Mouse (Mus musculus) embryonic fibroblast, embryonic 13.5 days (primary cell): ENCODE results near the gene Ccdc138. TPM values are rescaled to one million over a fixed set of nuclear protein-coding genes. Genes with fewer than 3 reads are reported as not detected.
A peak's percentile ranks its signal among the peaks of the same experiment; 100 is the strongest.

Experiments
- H3K27ac ChIP-seq: 2 replicates; pipeline ENCODE4 v1.5.1; 2012; ENCODE audit warnings: low read length, control low read depth, inconsistent platforms; ENCODE audit not compliant: insufficient read depth
- H3K4me1 ChIP-seq: 2 replicates; pipeline ENCODE4 v1.6.1; 2011; ENCODE audit warnings: low read length; ENCODE audit not compliant: control insufficient read depth, insufficient read depth
- H3K4me3 ChIP-seq: 2 replicates; pipeline ENCODE4 v1.5.1; 2011; ENCODE audit warnings: mild to moderate bottlenecking, control low read depth, low read length; ENCODE audit not compliant: insufficient read depth
- CTCF ChIP-seq: IDR thresholded peaks from 2 replicates; pipeline ENCODE4 v1.5.1; 2011; ENCODE audit warnings: mild to moderate bottlenecking, control low read depth, low read length, moderate library complexity, borderline replicate concordance; ENCODE audit not compliant: insufficient read depth
- POLR2A ChIP-seq: IDR thresholded peaks from 2 replicates; pipeline ENCODE4 v1.6.1; 2011; ENCODE audit warnings: low read depth, mild to moderate bottlenecking, control low read depth, low read length, moderate library complexity
- polyA plus RNA-seq: library from polyadenylated mRNA; stranded (reverse); fragments of >200 nt; gene quantifications from 2 replicates; pipeline ENCODE4 v1.2.4, GENCODE M21; 2011; ENCODE audit warnings: low read depth; ENCODE audit not compliant: missing spikeins, insufficient read length

Ccdc138 gene
- polyA plus RNA-seq, 1 experiment, result 3.5 TPM

- Histone ChIP-seq H3K27ac (no peak overlapping the region), H3K4me3 (no peak overlapping the region), H3K4me1 (no peaks in the 10 kb centered on the region)
- no peak for TF ChIP-seq CTCF
- no peak for TF ChIP-seq POLR2A
Measured at GRCm38 (mm10) chr10:58585427-58586223, 87.9 kb downstream of the Ccdc138 start.

DNA sequence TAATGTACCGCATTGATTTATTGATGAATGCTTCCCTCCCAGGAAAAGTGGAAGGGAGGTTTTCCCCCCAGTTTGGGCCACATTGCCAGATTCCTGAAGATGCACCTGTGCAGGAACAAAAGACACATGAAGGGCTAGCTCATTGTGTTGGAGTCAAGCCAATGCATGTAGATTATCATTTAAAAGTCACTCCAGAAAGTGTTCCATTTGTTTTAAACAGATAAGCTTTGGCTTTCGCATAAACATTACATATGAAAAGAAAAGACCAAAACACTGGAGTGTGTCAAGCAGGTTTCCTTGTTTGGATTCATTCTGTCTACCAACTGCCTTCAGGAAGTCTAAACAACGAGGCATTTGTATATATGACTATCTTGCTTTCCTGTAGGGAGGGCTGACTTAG is 96.7 kb downstream of the Ccdc138 start:
- Histone ChIP-seq H3K4me3 (no peak overlapping the region), H3K4me1 (no peaks in the 10 kb centered on the region), H3K27ac (no peak overlapping the region)
- no peak for TF ChIP-seq CTCF
- TF ChIP-seq POLR2A, result no peak

DNA sequence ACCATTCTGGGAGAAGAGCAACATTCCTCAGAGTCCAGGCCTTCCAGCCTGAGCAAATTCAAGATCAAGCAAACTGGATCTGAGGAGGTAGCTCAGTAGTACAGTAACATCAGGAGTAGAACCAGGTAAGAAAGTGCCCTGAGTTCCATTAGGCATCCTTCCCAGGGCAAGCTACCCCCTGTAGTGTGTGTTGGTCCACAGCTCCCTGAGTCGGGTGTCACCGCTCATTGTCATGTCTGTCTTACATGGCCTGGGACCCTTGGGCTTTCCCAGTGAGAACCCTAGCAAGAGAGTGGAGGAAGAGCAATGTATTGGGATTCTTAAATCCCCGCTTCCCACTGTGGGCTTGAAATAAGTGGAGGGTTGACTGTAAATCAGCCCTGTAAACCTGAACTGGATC is 97.4 kb downstream of the Ccdc138 start:
- H3K4me1 ChIP-seq, result no peaks in the 10 kb centered on the region
- no peak overlapping the region for H3K27ac ChIP-seq
- TF ChIP-seq CTCF (no peak), POLR2A (no peak)
- H3K4me3 ChIP-seq, result no peak overlapping the region

DNA sequence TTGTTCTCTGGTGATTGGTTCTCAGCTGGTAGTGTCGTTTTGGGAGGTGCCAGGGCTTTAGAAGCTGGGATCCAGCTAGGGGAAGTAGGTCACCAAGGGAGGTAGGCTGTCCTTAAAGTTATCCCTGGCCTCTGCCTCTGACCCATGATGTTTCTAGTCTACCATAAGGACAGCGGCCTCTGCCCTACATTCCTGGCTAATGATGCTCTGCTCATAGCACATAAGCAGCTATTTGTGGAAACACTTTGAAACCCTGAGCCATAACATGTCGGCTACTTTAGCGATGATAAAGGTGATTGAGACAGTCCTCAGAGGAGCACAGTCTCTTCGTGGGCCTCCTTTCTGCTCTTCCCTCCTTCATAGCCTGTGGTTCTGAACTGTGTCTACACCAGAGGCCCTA is 98.1 kb downstream of the Ccdc138 start:
- no peaks in the 10 kb centered on the region for H3K4me1 ChIP-seq
- TF ChIP-seq POLR2A (no peak), CTCF (no peak)
- no peak overlapping the region for H3K4me3 ChIP-seq
- no peak overlapping the region for H3K27ac ChIP-seq

- Histone ChIP-seq H3K4me3 (no peak overlapping the region), H3K27ac (no peak overlapping the region), H3K4me1 (no peaks in the 10 kb centered on the region)
- TF ChIP-seq CTCF, result no peak
- no peak for TF ChIP-seq POLR2A
Measured at GRCm38 (mm10) chr10:58600151-58600550, 102.4 kb downstream of the Ccdc138 start.

DNA sequence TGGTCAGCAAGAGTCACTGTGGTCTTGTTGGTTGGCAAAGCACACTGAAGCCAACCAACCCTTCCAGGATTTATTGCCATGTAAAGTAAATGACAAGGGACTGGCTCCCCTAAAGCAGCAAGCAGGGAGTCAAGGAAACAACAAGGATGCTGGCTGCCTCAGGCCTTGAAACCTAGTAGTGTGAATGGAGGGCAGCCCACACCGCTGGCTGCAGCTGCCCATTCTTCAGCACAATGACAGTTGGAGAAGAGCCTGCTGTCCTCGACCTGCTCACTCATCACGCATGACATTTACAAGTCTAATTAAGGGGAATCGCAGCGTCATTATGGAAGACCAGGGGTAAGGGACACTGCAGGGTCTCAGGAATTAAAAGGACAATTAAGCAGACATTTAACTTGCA is 103.2 kb downstream of the Ccdc138 start:
- H3K4me3 ChIP-seq, result no peak overlapping the region
- H3K27ac ChIP-seq, result no peak overlapping the region
- no peaks in the 10 kb centered on the region for H3K4me1 ChIP-seq
- no peak for TF ChIP-seq CTCF
- TF ChIP-seq POLR2A, result no peak

DNA sequence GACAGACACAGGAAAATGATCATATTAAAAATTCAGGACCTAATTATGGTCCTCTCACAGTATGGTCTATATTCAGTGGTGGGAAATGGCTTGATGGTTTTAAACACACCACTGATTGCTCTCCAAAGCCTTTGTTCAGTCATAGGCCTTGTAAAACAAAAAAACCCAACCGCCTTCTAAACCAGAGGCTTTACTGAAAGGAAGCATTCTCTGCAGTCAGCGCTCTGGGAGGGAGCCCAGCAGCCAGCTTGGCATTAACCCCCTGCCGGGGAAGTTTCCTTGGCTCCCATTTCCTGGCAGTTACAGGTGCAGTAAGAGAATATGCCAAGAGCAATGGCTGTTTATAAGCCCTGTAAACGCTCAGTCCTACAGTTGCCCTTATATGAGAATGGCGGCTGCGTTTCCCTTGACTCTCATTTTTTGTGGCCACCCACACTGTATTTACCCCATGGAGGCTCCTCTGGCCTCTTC is 103.7 kb downstream of the Ccdc138 start:
- H3K4me1 ChIP-seq, result no peaks in the 10 kb centered on the region
- no peak overlapping the region for H3K4me3 ChIP-seq
- no peak for TF ChIP-seq CTCF
- no peak overlapping the region for H3K27ac ChIP-seq

DNA sequence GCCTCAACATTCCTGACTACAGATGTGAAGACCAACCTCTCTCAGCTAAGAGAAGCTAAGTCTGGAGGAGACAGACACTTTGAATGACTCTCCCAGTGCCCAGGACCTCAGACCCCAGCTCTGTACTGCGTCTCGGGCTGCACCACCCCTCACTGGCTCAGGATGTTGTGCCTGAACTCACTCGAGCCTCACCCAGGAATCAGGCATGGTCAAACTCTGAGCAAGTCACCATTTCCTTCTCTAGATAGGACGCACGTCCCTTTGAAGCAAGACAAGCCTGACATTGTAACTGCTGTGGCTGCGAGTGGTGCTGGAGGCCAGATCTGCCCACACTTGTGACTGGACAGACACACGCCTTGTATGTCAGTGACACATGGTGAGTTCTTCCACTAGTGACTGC is 104.2 kb downstream of the Ccdc138 start:
- Histone ChIP-seq H3K4me1 (no peaks in the 10 kb centered on the region), H3K4me3 (no peak overlapping the region), H3K27ac (no peak overlapping the region)
- TF ChIP-seq POLR2A, result no peak
- no peak for TF ChIP-seq CTCF

GRCm38 (mm10) chr10:58604779-58605178 is 107.0 kb downstream of the Ccdc138 start:
- Histone ChIP-seq H3K4me1 (no peaks in the 10 kb centered on the region), H3K4me3 (no peak overlapping the region), H3K27ac (peak overlapping the region; percentile 36; the same call in 1 of the 2 replicates)
- no peak for TF ChIP-seq POLR2A
- TF ChIP-seq CTCF, result no peak

GRCm38 (mm10) chr10:58606356-58606755 is 108.6 kb downstream of the Ccdc138 start:
- Histone ChIP-seq H3K4me3 (no peak overlapping the region), H3K27ac (no peak overlapping the region), H3K4me1 (no peaks in the 10 kb centered on the region)
- TF ChIP-seq POLR2A (no peak), CTCF (no peak)

GRCm38 (mm10) chr10:58608858-58609257 is 111.1 kb downstream of the Ccdc138 start:
- Histone ChIP-seq H3K4me3 (no peak overlapping the region), H3K27ac (no peak overlapping the region), H3K4me1 (no peaks in the 10 kb centered on the region)
- TF ChIP-seq CTCF (no peak), POLR2A (no peak)
